Mouse (Mus musculus) thymus, adult 2 months (tissue): Measurements from ENCODE around the gene Efna1.

ENCODE experiments used
- CTCF ChIP-seq: fragments of 200-500 bp; IDR thresholded peaks from 2 replicates; pipeline ENCODE4 v1.5.1; 2012; ENCODE audit warnings: mild to moderate bottlenecking, control low read depth, low read length, moderate library complexity, borderline replicate concordance; ENCODE audit not compliant: control insufficient read depth, poor library complexity, insufficient read depth; ENCODE audit errors: extremely low read depth
- POLR2A ChIP-seq: fragments of 200-500 bp; IDR thresholded peaks from 2 replicates; pipeline ENCODE4 v1.6.1; 2012; ENCODE audit warnings: mild to moderate bottlenecking, low read length, control low read depth, moderate library complexity; ENCODE audit not compliant: control insufficient read depth, poor library complexity, insufficient read depth; ENCODE audit errors: extremely low read depth

- no peak for TF ChIP-seq CTCF
- no peak for TF ChIP-seq POLR2A
Measured at GRCm38 (mm10) chr3:89300514-89300913, 19.6 kb upstream of the Efna1 start.
